Mouse (Mus musculus): Measurements from ENCODE around the gene Serpina1f.
"Not testable (repeated sequence)": the region's sequence is repeated elsewhere in the genome, so short reads cannot be mapped to it uniquely, and the experiment has no call there.

Serpina1f gene

GRCm38 (mm10) chr12:103695429-103695828 is at the start of gene Serpina1f:
Serpina1f (minus strand) TSS chr12:103695529.
- in situ Hi-C loops (cut with MseI, MboI), result no loop called here

DNA sequence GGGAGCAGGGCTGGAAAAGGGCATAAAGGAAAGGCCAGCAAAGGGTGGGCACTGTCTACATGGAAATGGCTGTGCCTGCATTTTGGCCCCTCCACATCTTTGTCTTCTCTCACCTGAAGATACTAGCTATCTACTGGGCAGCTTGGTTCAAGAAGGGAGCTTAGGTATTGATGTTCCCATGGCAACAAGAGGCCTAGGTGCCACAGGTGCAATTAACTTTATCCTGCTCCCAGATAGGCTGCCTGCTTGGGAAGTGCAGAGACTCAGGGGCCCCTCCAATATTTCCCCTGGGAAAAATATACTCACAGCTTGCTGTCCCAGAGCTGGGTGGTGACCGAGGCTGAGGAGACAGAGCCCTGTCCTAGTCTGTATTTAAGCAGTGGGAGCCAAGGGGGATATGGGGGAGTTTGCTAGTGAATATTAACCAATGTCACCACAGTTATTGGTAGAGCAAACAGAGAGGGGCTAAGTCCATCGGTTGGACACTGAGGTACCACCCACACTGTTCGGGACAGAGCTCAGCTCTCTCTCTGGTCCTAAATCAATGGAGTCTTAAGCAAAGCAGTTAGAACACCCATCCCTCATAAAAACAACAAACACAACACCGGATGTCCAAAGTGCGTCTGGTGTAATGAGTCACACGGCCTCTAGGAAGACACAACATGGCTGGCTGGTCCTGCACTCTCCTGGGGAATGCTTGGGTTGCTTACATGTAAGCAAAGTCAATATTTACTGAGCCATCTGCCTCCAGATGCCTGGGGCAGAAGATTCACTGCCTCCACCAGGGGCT is 42.7 kb upstream of the Serpina1f start:
- in situ Hi-C loops (cut with MseI, MboI), result not testable (repeated sequence)

DNA sequence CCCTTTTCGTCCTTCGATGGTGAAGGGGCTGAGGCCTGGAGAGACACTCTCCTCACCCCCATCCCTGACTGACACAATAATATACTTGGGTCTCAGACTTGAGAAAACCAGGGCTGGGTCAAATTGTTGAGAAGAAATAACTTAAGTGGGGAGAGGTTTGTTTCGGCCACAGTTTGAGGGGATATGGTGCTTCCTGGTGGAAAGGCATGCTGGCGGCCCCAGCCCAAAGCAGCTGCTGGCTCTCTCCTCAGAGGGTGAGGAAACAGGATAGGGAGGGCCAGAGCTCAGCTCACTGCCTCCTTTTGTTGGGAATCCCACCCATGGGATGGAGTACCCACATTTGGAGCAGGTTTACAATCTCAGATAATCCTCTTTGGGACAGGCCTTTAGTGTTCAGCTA is 40.2 kb upstream of the Serpina1f start:
- in situ Hi-C loops (cut with MseI, MboI), result not testable (repeated sequence)

DNA sequence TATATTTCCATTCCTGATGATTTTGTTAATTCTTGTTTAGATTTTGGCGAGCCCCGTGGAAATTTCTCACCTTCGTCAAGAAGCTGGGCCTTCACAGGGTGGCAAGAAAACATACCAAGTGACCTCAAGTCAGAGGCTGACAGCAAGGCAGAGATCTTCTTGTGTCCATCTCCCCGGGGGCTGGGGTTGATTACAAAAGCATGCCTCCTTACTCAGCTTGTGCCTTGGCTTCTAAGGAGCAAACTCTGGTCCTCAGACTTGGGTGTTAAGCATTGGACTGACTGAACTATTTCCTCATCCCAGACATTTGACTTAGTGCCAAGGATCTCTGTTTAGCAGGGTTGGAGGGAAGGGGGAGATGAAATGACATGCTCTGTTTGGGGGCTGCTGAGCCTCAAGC is 39.8 kb upstream of the Serpina1f start:
- in situ Hi-C loops (cut with MseI, MboI), result not testable (repeated sequence)

DNA sequence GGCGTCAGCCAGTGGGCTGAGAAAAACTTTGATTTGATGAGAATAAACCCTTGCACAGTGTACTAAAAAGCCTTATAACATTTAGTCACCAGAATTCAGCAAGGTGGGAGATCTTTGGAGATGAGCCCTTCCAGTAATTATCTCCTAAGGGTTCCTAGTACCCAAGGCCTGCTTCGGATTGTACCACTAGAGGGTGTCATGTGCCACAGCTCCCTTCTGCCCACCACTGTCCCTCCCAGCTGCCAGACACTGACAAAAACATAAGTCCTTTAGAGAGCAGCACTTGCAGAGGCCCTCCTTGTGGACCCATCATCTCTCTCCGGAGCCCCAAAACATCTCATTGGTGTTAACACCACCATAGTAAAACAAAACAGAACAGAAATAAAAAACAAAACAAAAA is 16.2 kb upstream of the Serpina1f start:
- in situ Hi-C loops (cut with MseI, MboI), result no loop called here

- in situ Hi-C loops (cut with MseI, MboI), result no loop called here
Measured at GRCm38 (mm10) chr12:103710405-103710804, 15.1 kb upstream of the Serpina1f start.

- in situ Hi-C loops (cut with MseI, MboI), result no loop called here
Measured at GRCm38 (mm10) chr12:103706113-103706512, 10.8 kb upstream of the Serpina1f start.

DNA sequence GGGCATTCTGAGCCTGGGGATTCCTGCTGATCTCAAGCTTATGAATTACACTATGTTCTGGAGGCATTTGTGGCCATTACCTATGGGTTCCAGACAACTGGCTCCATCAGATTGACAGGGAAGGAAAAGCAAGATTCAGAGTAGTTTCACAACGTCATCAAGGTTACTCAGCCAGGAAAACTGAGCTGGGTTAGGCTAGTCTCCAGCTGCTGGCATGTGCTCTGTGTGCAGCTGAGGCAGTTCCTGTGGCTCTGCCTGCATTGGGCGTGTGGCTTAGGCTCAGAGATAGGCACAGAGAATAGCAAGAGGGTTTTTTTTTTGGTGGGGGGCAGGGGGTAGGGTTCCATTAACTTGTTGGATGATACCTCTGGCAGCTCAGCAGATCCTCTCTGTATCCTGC is 10.2 kb upstream of the Serpina1f start:
- in situ Hi-C loops (cut with MseI, MboI), result no loop called here

DNA sequence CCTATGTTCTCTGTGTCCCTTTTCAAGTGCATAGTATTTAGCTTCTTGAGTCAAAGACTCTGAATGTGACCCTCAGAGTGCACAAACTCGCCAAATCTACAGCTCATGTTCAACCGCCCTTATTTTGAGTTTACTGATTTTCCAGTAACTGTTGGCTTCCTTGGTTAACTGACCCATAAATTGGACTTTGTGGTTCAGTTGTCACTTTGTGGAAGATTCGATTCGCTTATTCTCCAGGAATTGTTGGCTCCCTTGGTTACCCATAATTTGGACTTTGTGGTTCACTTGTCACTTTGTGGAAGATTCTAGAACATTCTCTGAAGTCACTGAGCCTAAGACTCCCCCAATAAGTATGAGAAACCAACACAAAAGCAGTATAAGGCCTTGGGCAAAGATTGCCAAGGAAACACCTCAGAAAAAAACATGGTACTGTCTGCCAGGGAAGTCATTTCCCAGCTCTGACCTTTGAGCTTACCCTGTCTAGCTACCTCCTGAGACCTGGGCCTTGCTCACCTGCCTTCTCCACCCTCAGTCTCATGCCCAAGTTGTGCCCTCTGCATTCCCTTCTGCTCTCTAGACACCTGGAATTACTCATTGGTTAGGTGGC is 4.9 kb upstream of the Serpina1f start:
- in situ Hi-C loops (cut with MseI, MboI), result no loop called here

DNA sequence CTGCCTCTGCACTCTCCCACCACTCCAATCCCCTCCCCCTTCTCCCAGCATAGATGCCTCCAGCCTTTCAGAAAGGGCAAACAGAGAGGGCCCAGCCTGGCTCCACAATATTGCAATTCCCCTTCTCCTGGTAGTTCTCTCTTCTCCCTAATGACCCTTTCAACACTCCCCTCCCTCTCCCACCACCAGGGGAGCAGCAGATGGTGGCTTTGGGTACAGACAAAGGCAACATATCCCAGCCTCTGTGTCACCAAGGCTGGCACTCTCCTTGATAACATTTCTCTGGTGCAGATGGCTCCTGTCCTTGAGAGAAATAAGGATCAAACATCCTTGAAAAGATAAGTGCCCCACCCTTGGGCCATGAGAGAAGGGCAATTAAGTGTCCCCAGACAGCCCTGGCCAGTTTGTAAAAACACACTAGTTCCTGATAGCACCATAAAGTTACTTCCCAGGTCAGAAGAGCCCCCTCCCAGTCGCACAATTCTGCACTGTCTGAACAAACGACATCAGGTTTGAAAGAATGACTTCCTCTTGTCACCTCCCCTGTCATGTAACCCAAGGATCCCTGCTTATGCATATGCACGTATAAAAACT is 7.0 kb downstream of the Serpina1f start:
- in situ Hi-C loops (cut with MseI, MboI), result no loop called here

DNA sequence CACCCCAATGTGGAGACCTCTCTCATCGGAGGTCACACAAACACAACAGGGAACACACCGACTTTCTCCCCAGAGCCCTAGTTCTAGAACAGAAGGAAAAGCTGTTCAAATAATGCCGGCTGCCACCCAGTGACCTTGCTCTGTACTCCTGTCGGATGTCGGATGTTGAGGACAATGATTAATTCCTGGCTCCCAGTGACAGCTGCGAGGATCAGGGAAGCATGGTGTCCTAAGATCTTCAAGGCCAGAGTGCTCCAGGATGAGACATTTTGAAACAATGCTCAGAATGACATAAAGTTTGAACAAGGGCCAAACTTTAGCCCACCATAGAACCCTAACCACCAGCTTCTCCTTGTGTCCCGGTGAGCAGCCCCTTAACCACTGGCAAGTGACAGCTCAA is 8.3 kb downstream of the Serpina1f start:
- in situ Hi-C loops (cut with MseI, MboI), result no loop called here

- in situ Hi-C loops (cut with MseI, MboI), result no loop called here
Measured at GRCm38 (mm10) chr12:103686050-103686449, 9.3 kb downstream of the Serpina1f start.

DNA sequence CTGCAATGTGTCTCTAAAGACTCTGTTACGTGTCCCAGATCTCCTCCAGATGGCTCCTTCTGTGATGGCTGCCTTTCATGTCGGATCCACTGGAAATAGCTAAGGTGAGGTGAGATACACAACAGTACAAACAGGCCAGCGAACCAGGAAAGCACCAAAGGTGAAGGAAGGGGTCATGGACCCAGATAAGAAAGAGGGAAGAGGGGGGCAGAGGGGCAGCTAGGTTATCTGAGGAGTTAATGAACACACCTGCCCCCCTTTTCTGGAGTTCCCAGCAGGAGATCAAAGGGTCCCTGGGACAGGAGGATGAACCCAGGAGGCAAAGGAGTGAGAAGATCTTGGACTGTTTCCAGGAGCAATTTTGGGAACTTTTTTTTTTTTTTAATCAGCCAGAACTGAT is 9.9 kb downstream of the Serpina1f start:
- in situ Hi-C loops (cut with MseI, MboI), result no loop called here

- in situ Hi-C loops (cut with MseI, MboI), result no loop called here
Measured at GRCm38 (mm10) chr12:103683775-103684174, 11.6 kb downstream of the Serpina1f start.

DNA sequence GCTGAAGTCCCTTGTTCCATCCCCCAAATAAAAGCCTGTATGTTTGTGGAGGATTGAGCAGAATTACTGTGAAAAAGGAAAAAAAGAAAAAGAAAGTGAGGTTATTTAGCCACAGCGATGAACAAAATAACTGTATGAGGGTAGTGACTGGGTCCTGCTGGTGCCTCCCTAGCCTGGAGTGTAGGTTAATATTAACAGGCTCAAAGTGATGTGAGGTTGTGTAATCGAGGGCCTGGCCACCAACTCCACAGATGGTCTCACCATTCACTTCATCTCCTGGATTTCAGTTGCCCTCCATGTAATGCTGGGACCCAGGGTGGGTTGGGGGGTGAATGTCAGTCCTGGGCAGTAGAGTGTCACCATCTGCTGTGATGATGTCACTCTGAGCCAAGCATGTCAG is 13.6 kb downstream of the Serpina1f start:
- in situ Hi-C loops (cut with MseI, MboI), result no loop called here

- in situ Hi-C loops (cut with MseI, MboI), result no loop called here
Measured at GRCm38 (mm10) chr12:103681169-103681568, 14.2 kb downstream of the Serpina1f start.

- in situ Hi-C loops (cut with MseI, MboI), result not testable (repeated sequence)
Measured at GRCm38 (mm10) chr12:103679853-103680252, 15.5 kb downstream of the Serpina1f start.

DNA sequence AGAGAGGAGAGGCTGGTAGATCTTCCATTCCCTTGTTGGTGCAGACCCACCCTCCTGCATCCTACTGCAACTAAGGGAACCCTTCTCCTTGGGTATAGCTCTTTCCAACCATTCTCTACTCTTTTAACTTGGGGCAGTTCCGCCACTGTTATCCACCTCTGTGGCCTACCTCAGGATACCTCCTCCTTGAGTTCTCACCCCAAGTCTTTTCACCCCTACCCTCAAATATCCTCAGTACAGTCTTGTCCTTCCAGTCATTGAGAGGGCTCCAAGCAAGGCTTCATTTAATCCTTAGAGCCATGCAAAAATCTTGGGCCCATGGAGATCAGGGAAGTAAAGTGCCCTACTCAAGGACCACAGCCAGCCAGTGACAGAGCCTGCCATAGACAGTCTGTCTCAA is 19.3 kb downstream of the Serpina1f start, which contains the start of gene Serpina16:
Gene Serpina16, minus strand, starts transcription at position 101 of the 400 bp plus-strand sequence.
- in situ Hi-C loops (cut with MseI, MboI), result no loop called here

DNA sequence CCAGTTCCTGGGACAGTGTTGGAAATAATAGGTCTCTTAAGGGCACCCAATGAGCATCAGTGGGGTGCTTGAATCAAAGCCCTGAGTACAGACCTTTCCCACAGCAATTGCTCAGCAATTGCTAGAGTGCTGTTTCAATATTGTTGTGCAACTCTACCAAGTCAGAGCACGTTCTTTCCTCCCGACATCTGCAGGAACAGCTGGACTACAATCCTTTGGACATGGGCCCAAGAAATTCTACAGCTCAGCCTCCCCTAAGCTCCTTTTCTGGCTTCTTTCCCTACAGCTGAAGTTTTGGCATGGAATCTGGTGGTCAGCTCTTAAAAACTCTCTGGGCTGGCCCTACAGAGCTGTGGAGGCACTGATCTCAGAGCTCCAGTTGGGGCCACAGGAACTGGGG is 22.1 kb downstream of the Serpina1f start:
- in situ Hi-C loops (cut with MseI, MboI), result no loop called here

DNA sequence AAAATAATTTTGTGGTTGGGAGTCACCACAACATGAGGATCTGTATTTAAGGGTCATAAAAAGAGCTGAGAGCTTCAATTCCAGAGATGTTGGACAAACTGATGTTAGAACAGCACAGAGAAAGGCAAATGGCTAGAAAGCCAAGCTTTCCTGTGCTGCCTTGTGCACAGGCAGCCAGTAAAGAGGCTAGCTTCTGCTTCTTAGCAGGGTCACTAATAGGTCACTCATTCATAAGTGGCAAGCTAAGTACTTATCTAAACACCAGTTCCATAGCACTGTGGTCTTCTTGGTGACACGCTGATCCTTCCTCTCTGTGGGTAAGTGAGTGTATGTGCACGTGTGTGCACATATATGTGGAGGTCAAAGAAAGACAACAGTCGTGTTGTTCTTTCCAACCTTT is 23.8 kb downstream of the Serpina1f start:
- in situ Hi-C loops (cut with MseI, MboI), result no loop called here

GRCm38 (mm10) chr12:103670964-103671363 is 24.4 kb downstream of the Serpina1f start:
- in situ Hi-C loops (cut with MseI, MboI), result no loop called here

DNA sequence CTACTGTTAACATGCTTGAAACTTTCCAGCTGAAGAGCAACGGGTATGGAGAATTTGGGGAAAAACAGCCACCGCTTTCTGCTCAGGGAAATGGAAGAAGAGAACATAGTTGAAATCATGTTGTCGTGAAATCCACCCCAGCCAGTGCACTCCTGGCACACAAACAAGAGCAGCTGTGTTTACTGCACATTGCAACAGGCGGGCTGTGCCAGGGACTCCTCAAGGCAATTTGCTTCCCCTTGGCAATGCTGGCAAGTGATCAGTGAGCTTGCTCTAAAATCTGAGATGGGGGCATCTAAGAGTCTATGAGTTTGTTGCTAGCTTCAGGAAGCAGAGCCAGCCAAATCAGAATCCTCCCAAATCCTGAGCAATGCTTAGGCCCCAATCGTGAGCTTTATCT is 25.0 kb downstream of the Serpina1f start:
- in situ Hi-C loops (cut with MseI, MboI), result no loop called here

DNA sequence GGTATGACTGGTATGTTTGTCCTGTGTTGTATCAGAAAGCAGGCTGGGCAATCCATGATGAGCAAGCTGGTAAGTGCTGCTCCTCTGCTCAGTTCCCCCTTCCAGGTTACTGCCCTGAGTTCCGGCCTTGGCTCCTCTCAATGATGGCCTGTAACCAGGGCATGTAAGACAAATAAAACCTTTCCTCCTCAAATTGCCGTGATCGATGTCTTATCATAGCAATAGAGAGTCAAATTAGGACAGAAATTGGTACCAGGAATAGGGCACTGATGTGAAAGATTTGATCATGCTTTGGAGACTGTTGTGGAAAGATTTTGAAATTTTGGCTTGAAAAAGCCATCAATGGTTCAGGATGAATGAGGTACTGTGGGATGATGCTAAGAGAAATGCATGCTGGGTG is 30.0 kb downstream of the Serpina1f start:
- in situ Hi-C loops (cut with MseI, MboI), result no loop called here
